Mouse (Mus musculus) mouse trophoblast stem cell (cell line): ENCODE measurements around the gene Gga2.

ENCODE experiments used
- in situ Hi-C, 2 experiments: fragments of 300-500 bp; cut with MseI, MboI; formaldehyde crosslinking; loops; 2 replicates in 1 of 2; 3 replicates in 1 of 2; pipeline ENCODE4 v1.15.1; 2025

Gene Gga2

GRCm38 (mm10) chr7:121938124-121938891 lies 82.7 kb downstream of the Gga2 start:
- in situ Hi-C loops: no loop called here

GRCm38 (mm10) chr7:121936861-121937630 lies 84.0 kb downstream of the Gga2 start:
- in situ Hi-C loops: no loop called here
